Mouse (Mus musculus): ENCODE results near the gene Snx29. TPM values are rescaled to one million over a fixed set of nuclear protein-coding genes. Genes with fewer than 3 reads are reported as not detected.

The Snx29 gene
- polyA plus RNA-seq, 2 experiments: 1.9 TPM

DNA sequence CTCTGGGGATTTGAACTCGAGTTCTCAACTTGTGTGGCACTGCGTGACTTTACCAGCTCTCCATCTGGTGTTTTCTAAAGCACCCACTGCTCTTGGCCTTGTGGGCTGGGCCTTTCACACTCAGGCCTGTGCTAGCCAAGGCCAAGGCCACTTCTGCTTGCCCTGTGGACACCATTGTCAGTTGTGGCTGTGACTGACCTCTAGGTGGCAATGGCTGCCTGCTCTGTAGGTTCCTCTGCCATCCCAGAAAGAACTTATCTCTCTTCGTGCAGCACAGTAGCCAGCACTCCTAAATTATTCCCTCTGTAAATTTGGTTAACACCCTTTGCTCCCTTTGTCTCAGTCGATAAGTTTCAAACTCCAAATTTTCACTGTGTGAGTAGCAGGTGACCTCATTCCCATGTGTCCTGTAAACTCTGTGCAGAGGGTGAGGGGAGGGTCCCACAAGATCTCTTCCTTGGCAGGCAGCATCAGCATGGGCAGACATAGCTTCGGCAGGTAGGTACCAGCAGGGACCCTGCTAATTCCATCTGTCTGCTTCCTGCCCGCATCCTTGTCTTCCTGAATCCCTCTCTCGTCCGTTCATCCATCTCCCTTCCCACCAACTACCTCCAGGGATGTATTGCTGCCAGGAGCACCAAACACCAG is 375.1 kb downstream of the Snx29 start:
- Histone ChIP-seq H3K27me3 (ENCODE audit: control insufficient read depth, insufficient read depth, low read length) (no peaks in the 10 kb centered on the region), H3K36me3 (replicated peaks; ENCODE audit: control insufficient read depth, insufficient read depth, low read depth) (no peaks in the 10 kb centered on the region), H3K4me2 (ENCODE audit: low read depth) (no peak overlapping the region), H3K27ac (no peak overlapping the region), H3K9ac (replicated peaks) (no peak overlapping the region), H3K4me1 (replicated peaks; ENCODE audit: control insufficient read depth in 2 of 2, insufficient read depth in 2 of 2, low read length in 1 of 2) (peaks cover 0 to 11% of the 10 kb centered on the region in 2 experiments; a peak in 3 of 4 replicates), H3K4me3 (ENCODE audit: insufficient read depth in 1 of 2, low read depth in 2 of 2, low read length in 2 of 2) (no peak overlapping the region), H3K9me3 (ENCODE audit: control insufficient read depth, low read length) (no peaks in the 10 kb centered on the region)
- TF ChIP-seq EP300 (IDR thresholded peaks at IDR 0.05; ENCODE audit: low read depth) (no peak), CTCF (IDR thresholded peaks at IDR 0.05; ENCODE audit: low read depth) (peak; percentile 79)
- DNase-seq (ENCODE audit: low read depth in 3 of 3, low spot score in 3 of 3): no peak
- ATAC-seq (ENCODE audit: insufficient read depth): no peak
- WGBS (ENCODE audit: insufficient replicate concordance): 52% methylated on average over 8 of the region's 8 CpGs

DNA sequence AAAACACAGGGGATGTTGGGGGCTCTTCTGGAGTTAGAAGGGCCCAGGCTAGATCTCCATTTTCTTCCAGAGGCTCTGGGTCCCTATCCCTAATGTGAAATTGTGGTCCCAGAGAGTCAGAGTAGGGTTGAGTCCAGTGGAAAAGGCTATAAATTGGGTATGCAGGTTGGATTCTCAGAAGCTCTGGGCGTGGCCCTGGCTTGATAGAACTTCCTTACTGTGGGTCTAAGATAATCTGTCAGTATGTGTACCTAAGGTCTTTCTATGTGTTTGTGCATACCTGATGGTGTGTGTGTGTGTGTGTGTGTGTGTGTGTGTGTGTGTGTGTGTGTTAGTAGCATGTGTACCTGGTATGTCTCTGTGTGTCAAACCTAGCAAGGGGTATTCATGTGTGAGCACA is 378.9 kb downstream of the Snx29 start:
- no peaks in the 10 kb centered on the region for H3K36me3 ChIP-seq (replicated peaks; ENCODE audit: control insufficient read depth, insufficient read depth, low read depth)
- ATAC-seq (ENCODE audit: insufficient read depth) (peak; percentile 55; the same call in 1 of the 2 replicates), DNase-seq (ENCODE audit: low read depth in 3 of 3, low spot score in 3 of 3) (no peak)
- H3K9me3 ChIP-seq (ENCODE audit: control insufficient read depth, low read length): no peaks in the 10 kb centered on the region
- no peak overlapping the region for H3K9ac ChIP-seq (replicated peaks)
- no peak overlapping the region for H3K4me2 ChIP-seq (ENCODE audit: low read depth)
- WGBS (ENCODE audit: insufficient replicate concordance): 52% methylated on average over 1 of the region's 1 CpGs
- H3K27me3 ChIP-seq (ENCODE audit: control insufficient read depth, insufficient read depth, low read length): no peaks in the 10 kb centered on the region
- H3K27ac ChIP-seq: no peak overlapping the region
- no peak for TF ChIP-seq CTCF (IDR thresholded peaks at IDR 0.05; ENCODE audit: low read depth)
- no peak for TF ChIP-seq EP300 (IDR thresholded peaks at IDR 0.05; ENCODE audit: low read depth)
- no peak overlapping the region for H3K4me3 ChIP-seq (ENCODE audit: insufficient read depth in 1 of 2, low read depth in 2 of 2, low read length in 2 of 2)
- H3K4me1 ChIP-seq (replicated peaks; ENCODE audit: control insufficient read depth in 2 of 2, insufficient read depth in 2 of 2, low read length in 1 of 2): peaks cover 0 to 11% of the 10 kb centered on the region in 2 experiments; a peak in 3 of 4 replicates

DNA sequence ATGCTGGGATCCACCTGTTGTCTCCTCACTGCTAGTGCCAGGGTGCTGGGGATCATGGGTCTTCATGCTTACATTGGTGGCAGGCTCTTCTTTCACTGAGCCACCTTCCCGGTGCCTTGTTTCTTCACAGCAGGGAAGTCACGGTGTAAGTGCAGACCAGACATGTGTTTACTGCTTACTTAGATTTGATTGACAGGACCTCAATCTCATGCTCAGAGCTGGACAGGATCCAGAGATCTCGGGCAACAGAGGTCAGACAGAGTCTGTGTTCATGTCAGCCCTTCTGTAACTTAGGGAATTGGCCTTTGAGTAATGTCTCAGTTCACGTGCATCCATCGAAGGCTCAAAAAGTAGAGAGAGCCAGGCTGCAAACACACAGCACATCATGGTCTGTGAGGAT is 381.4 kb downstream of the Snx29 start:
- DNase-seq (ENCODE audit: low read depth in 3 of 3, low spot score in 3 of 3): no peak

DNA sequence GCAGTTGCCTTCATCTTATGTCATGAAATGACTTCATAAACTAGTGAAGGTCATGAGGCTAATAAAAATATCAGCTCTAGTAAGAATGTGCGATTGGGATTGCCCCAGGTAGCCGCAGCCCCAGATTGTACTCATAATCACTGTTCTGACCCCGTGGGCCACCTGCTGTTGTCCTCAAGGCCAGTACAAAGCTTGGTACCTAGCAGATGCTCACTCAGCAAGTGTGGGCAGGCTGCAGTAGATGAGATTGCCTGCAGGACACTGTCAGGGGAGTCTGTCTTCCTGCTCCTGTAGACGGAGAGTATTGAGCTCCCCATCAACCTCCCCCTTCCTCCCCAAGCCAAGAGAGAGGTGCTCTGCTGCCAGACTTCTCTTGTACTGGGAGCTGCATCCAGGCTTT is 382.7 kb downstream of the Snx29 start:
- Histone ChIP-seq H3K27me3 (ENCODE audit: control insufficient read depth, insufficient read depth, low read length) (no peaks in the 10 kb centered on the region), H3K27ac (no peak overlapping the region), H3K9me3 (ENCODE audit: control insufficient read depth, low read length) (no peaks in the 10 kb centered on the region), H3K36me3 (replicated peaks; ENCODE audit: control insufficient read depth, insufficient read depth, low read depth) (no peaks in the 10 kb centered on the region), H3K4me3 (ENCODE audit: insufficient read depth in 1 of 2, low read depth in 2 of 2, low read length in 2 of 2) (no peak overlapping the region), H3K4me2 (ENCODE audit: low read depth) (no peak overlapping the region), H3K4me1 (replicated peaks; ENCODE audit: control insufficient read depth in 2 of 2, insufficient read depth in 2 of 2, low read length in 1 of 2) (peaks cover 0 to 11% of the 10 kb centered on the region in 2 experiments; a peak in 3 of 4 replicates), H3K9ac (replicated peaks) (no peak overlapping the region)
- 70% methylated on average over 4 of the region's 4 CpGs for WGBS (ENCODE audit: insufficient replicate concordance)
- DNase-seq (ENCODE audit: low read depth in 3 of 3, low spot score in 3 of 3): no peak
- TF ChIP-seq EP300 (IDR thresholded peaks at IDR 0.05; ENCODE audit: low read depth) (no peak), CTCF (IDR thresholded peaks at IDR 0.05; ENCODE audit: low read depth) (no peak)
- no peak for ATAC-seq (ENCODE audit: insufficient read depth)

More for the DNA sequence above, 381.4 kb downstream of the Snx29 start:
- ATAC-seq (ENCODE audit: insufficient read depth): no peak
- WGBS (ENCODE audit: insufficient replicate concordance): 68% methylated on average over 5 of the region's 5 CpGs
- Histone ChIP-seq H3K36me3 (replicated peaks; ENCODE audit: control insufficient read depth, insufficient read depth, low read depth) (no peaks in the 10 kb centered on the region), H3K9me3 (ENCODE audit: control insufficient read depth, low read length) (no peaks in the 10 kb centered on the region), H3K4me3 (ENCODE audit: insufficient read depth in 1 of 2, low read depth in 2 of 2, low read length in 2 of 2) (no peak overlapping the region), H3K4me2 (ENCODE audit: low read depth) (no peak overlapping the region), H3K27me3 (ENCODE audit: control insufficient read depth, insufficient read depth, low read length) (no peaks in the 10 kb centered on the region), H3K9ac (replicated peaks) (no peak overlapping the region), H3K27ac (no peak overlapping the region), H3K4me1 (replicated peaks; ENCODE audit: control insufficient read depth in 2 of 2, insufficient read depth in 2 of 2, low read length in 1 of 2) (peaks cover 0 to 11% of the 10 kb centered on the region in 2 experiments; a peak in 3 of 4 replicates)
- TF ChIP-seq CTCF (IDR thresholded peaks at IDR 0.05; ENCODE audit: low read depth) (no peak), EP300 (IDR thresholded peaks at IDR 0.05; ENCODE audit: low read depth) (no peak)

DNA sequence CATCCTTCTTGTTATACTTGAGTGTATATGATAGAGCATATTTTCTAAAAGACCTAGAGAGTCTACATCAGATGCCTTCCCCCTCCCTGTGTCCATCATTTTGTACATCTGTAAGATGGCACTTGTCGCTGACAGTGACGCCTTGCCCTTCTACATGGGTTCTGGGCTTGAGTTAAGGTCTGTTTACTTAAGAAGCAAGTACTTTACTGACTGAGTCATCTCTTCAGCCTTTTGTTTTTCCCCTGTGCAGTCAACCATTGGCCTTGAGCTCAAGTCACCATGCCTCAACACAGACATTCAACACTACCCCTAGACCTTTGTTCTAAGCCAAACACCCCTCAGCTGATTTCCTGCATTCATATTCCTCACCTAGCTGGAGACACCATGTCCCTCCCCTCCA is 385.4 kb downstream of the Snx29 start:
- Histone ChIP-seq H3K27me3 (ENCODE audit: control insufficient read depth, insufficient read depth, low read length) (no peaks in the 10 kb centered on the region), H3K36me3 (replicated peaks; ENCODE audit: control insufficient read depth, insufficient read depth, low read depth) (no peaks in the 10 kb centered on the region), H3K4me3 (ENCODE audit: insufficient read depth in 1 of 2, low read depth in 2 of 2, low read length in 2 of 2) (no peak overlapping the region), H3K4me2 (ENCODE audit: low read depth) (no peak overlapping the region), H3K9ac (replicated peaks) (no peak overlapping the region), H3K4me1 (replicated peaks; ENCODE audit: control insufficient read depth in 2 of 2, insufficient read depth in 2 of 2, low read length in 1 of 2) (no peaks in the 10 kb centered on the region), H3K27ac (no peak overlapping the region), H3K9me3 (ENCODE audit: control insufficient read depth, low read length) (no peaks in the 10 kb centered on the region)
- ATAC-seq (ENCODE audit: insufficient read depth): no peak
- TF ChIP-seq CTCF (IDR thresholded peaks at IDR 0.05; ENCODE audit: low read depth): no peak
- no peak for TF ChIP-seq EP300 (IDR thresholded peaks at IDR 0.05; ENCODE audit: low read depth)
- 77% methylated on average over 2 of the region's 2 CpGs for WGBS (ENCODE audit: insufficient replicate concordance)
- no peak for DNase-seq (ENCODE audit: low read depth in 3 of 3, low spot score in 3 of 3)

All from liver, embryonic 14.5 days (tissue).